Mouse (Mus musculus) embryonic fibroblast, embryonic 13.5 days (primary cell): ENCODE measurements around the gene Chd1.

Experiments
- CTCF ChIP-seq: IDR thresholded peaks from 2 replicates; pipeline ENCODE4 v1.5.1; 2011; ENCODE audit warnings: mild to moderate bottlenecking, control low read depth, low read length, moderate library complexity, borderline replicate concordance; ENCODE audit not compliant: insufficient read depth
- POLR2A ChIP-seq: IDR thresholded peaks from 2 replicates; pipeline ENCODE4 v1.6.1; 2011; ENCODE audit warnings: low read depth, mild to moderate bottlenecking, control low read depth, low read length, moderate library complexity

DNA sequence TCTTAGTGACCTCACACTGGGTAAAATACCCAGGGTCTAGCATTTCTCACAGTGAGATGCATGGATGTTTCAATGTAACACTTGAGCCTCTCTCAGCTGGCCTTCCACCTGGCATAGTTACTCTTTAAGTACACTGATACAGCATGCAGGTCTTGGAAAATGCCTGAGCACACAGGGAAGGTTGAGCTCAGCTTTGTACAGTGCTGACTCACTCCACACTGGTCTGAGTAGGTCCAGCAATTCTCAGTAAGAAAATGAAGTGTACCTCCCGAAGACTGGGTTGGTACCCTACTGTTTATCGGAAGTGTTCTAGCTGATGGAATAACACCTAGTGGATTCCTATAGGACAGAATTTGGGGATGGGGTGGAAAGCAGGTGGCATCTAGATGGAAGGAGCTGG, 112.9 kb downstream of the Chd1 start:
- TF ChIP-seq CTCF (no peak), POLR2A (no peak)
